Mouse (Mus musculus) heart, embryonic 14.5 days (tissue): ENCODE measurements at regions not wholly inside any gene's neighbourhood (a gene's known extent, or its start where the extent isn't known, plus 50 kb on each side); places are given as distances from the start of the nearest gene placed in this dataset.

ENCODE experiments used
- ATAC-seq: fragments of 200-750 bp; cut with Nextera tagmentation; 2 replicates; pipeline ENCODE4 v1.8.0; 2017; ENCODE audit warnings: low read depth, moderate TSS enrichment; ENCODE audit not compliant: insufficient number of reproducible peaks, insufficient read depth, low FRiP score
- H3K27ac ChIP-seq, 2 experiments: fragments of 200-500 bp in 1 of 2; fragments of 300-500 bp in 1 of 2; sonication (generic) in 1 of 2; replicated peaks in 1 of 2; 2 replicates each; pipeline ENCODE4 v1.5.1; 2012 to 2014; ENCODE audit warnings: low read depth in 2 of 2, low read length in 2 of 2, control low read depth in 1 of 2, mild to moderate bottlenecking in 1 of 2, mixed read lengths in 1 of 2; ENCODE audit not compliant: control insufficient read depth in 1 of 2, insufficient read depth in 1 of 2
- H3K27me3 ChIP-seq: fragments of 300-500 bp; sonication (generic); 2 replicates; pipeline ENCODE4 v1.6.1; 2014; ENCODE audit warnings: mild to moderate bottlenecking, low read length, control low read depth; ENCODE audit not compliant: control insufficient read depth, insufficient read depth
- H3K36me3 ChIP-seq: fragments of 300-500 bp; sonication (generic); 2 replicates; pipeline ENCODE4 v1.6.1; 2014; ENCODE audit warnings: mild to moderate bottlenecking, control low read depth, low read length, mixed read lengths; ENCODE audit not compliant: control insufficient read depth, insufficient read depth
- H3K4me1 ChIP-seq, 2 experiments: fragments of 200-500 bp in 1 of 2; fragments of 300-500 bp in 1 of 2; sonication (generic) in 1 of 2; 2 replicates each; pipeline ENCODE4 v1.6.1; 2012 to 2014; ENCODE audit warnings: low read length in 2 of 2, control low read depth in 1 of 2, mixed read lengths in 1 of 2; ENCODE audit not compliant: control insufficient read depth in 2 of 2, insufficient read depth in 2 of 2
- H3K4me2 ChIP-seq: fragments of 300-500 bp; sonication (generic); 2 replicates; pipeline ENCODE4 v1.6.1; 2014; ENCODE audit warnings: mild to moderate bottlenecking, low read length
- H3K4me3 ChIP-seq, 2 experiments: fragments of 200-500 bp in 1 of 2; fragments of 300-500 bp in 1 of 2; sonication (generic) in 1 of 2; 2 replicates each; pipeline ENCODE4 v1.5.1; 2012 to 2014; ENCODE audit warnings: low read length in 2 of 2, mild to moderate bottlenecking in 2 of 2, control low read depth in 1 of 2, low read depth in 1 of 2, moderate library complexity in 1 of 2; ENCODE audit not compliant: control insufficient read depth in 1 of 2, insufficient read depth in 1 of 2
- H3K9ac ChIP-seq: fragments of 300-500 bp; sonication (generic); 2 replicates; pipeline ENCODE4 v1.6.1; 2014; ENCODE audit warnings: mild to moderate bottlenecking, low read length
- H3K9me3 ChIP-seq: fragments of 300-500 bp; sonication (generic); 2 replicates; pipeline ENCODE4 v1.6.1; 2016; ENCODE audit warnings: low read length, control low read depth; ENCODE audit not compliant: control insufficient read depth
- WGBS: fragments of 180-500 bp; shearing (Covaris S2); extraction: QIAGEN DNeasy Blood & Tissue Kit; methylation state at CpG from one replicate; pipeline ENCODE4 v1.1.7; 2014; 5-methylcytosine and 5-hydroxymethylcytosine counted together

GRCm38 (mm10) chr8:126681948-126682651 is 88.3 kb upstream of the Irf2bp2 start:
- Histone ChIP-seq H3K4me2 (no peak overlapping the region), H3K27ac (peak overlapping the region; percentile 36 to 41; a peak in 3 of 4 replicates), H3K9me3 (no peaks in the 10 kb centered on the region), H3K9ac (no peak overlapping the region), H3K4me3 (no peak overlapping the region), H3K36me3 (no peaks in the 10 kb centered on the region), H3K4me1 (peaks cover 2 to 7% of the 10 kb centered on the region in 2 experiments; a peak in 2 of 4 replicates), H3K27me3 (no peaks in the 10 kb centered on the region)
- WGBS, result 64% methylated on average over 6 of the region's 6 CpGs
- ATAC-seq, result no peak

GRCm38 (mm10) chr8:126678004-126678751 is 84.4 kb upstream of the Irf2bp2 start:
- Histone ChIP-seq H3K4me1 (peaks cover 0 to under 1% of the 10 kb centered on the region in 2 experiments; a peak in 1 of 4 replicates), H3K27ac (no peak overlapping the region), H3K9me3 (no peaks in the 10 kb centered on the region), H3K4me3 (no peak overlapping the region), H3K27me3 (no peaks in the 10 kb centered on the region), H3K36me3 (no peaks in the 10 kb centered on the region), H3K9ac (no peak overlapping the region), H3K4me2 (no peak overlapping the region)
- no peak for ATAC-seq
- 78% methylated on average over 13 of the region's 13 CpGs for WGBS

GRCm38 (mm10) chr8:126675153-126675552 is 81.4 kb upstream of the Irf2bp2 start:
- H3K4me1 ChIP-seq, result no peaks in the 10 kb centered on the region
- H3K27ac ChIP-seq, result no peak overlapping the region

GRCm38 (mm10) chr8:126673038-126673740 is 79.4 kb upstream of the Irf2bp2 start:
- H3K27me3 ChIP-seq, result no peaks in the 10 kb centered on the region
- no peak for ATAC-seq
- WGBS, result 59% methylated on average over 9 of the region's 9 CpGs

More at GRCm38 (mm10) chr8:126675153-126675552, 81.4 kb upstream of the Irf2bp2 start:
- Histone ChIP-seq H3K4me2 (no peak overlapping the region), H3K4me3 (no peak overlapping the region), H3K9me3 (no peaks in the 10 kb centered on the region), H3K36me3 (no peaks in the 10 kb centered on the region), H3K9ac (no peak overlapping the region), H3K27me3 (no peaks in the 10 kb centered on the region)
- WGBS, result 90% methylated on average over 2 of the region's 2 CpGs
- no peak for ATAC-seq

GRCm38 (mm10) chr8:126671594-126671993 is 77.8 kb upstream of the Irf2bp2 start:
- H3K4me2 ChIP-seq, result no peak overlapping the region
- H3K9me3 ChIP-seq, result no peaks in the 10 kb centered on the region
- 91% methylated on average over 11 of the region's 11 CpGs for WGBS
- H3K9ac ChIP-seq, result no peak overlapping the region
- no peak overlapping the region for H3K4me3 ChIP-seq
- ATAC-seq, result no peak
- no peaks in the 10 kb centered on the region for H3K36me3 ChIP-seq
- no peak overlapping the region for H3K27ac ChIP-seq
- H3K27me3 ChIP-seq, result no peaks in the 10 kb centered on the region
- H3K4me1 ChIP-seq, result peaks cover 30 to 32% of the 10 kb centered on the region in 2 experiments

More at GRCm38 (mm10) chr8:126673038-126673740, 79.4 kb upstream of the Irf2bp2 start:
- Histone ChIP-seq H3K9ac (no peak overlapping the region), H3K4me2 (no peak overlapping the region), H3K27ac (no peak overlapping the region), H3K4me3 (no peak overlapping the region), H3K36me3 (no peaks in the 10 kb centered on the region), H3K4me1 (peaks cover 15 to 17% of the 10 kb centered on the region in 2 experiments), H3K9me3 (no peaks in the 10 kb centered on the region)

- 96% methylated on average over 9 of the region's 9 CpGs for WGBS
- Histone ChIP-seq H3K36me3 (no peaks in the 10 kb centered on the region), H3K4me2 (no peak overlapping the region), H3K9me3 (no peaks in the 10 kb centered on the region), H3K4me3 (no peak overlapping the region), H3K4me1 (peaks cover 39 to 43% of the 10 kb centered on the region in 2 experiments), H3K27me3 (no peaks in the 10 kb centered on the region), H3K9ac (0 out of 2 replicates have a peak overlapping the region, but pooled peaks have one; percentile 7), H3K27ac (peak overlapping the region in 1 of 2 experiments; percentile 100; a peak in 1 of 4 replicates)
- no peak for ATAC-seq
These were observed 76.1 kb upstream of the Irf2bp2 start for GRCm38 (mm10) chr8:126669919-126670318.

GRCm38 (mm10) chr8:126669154-126669553 is 75.4 kb upstream of the Irf2bp2 start:
- peaks cover 39 to 48% of the 10 kb centered on the region in 2 experiments for H3K4me1 ChIP-seq
- H3K27ac ChIP-seq, result peak overlapping the region in 1 of 2 experiments; percentile 100; a peak in 2 of 4 replicates
- H3K9ac ChIP-seq, result 0 out of 2 replicates have a peak overlapping the region, but pooled peaks have one; percentile 7
- WGBS, result 65% methylated on average over 6 of the region's 6 CpGs
- H3K9me3 ChIP-seq, result no peaks in the 10 kb centered on the region
- no peaks in the 10 kb centered on the region for H3K27me3 ChIP-seq
- no peak overlapping the region for H3K4me3 ChIP-seq
- ATAC-seq, result no peak
- no peak overlapping the region for H3K4me2 ChIP-seq
- H3K36me3 ChIP-seq, result no peaks in the 10 kb centered on the region
